Mouse (Mus musculus): Measurements from ENCODE around the gene Phf21a.

DNA sequence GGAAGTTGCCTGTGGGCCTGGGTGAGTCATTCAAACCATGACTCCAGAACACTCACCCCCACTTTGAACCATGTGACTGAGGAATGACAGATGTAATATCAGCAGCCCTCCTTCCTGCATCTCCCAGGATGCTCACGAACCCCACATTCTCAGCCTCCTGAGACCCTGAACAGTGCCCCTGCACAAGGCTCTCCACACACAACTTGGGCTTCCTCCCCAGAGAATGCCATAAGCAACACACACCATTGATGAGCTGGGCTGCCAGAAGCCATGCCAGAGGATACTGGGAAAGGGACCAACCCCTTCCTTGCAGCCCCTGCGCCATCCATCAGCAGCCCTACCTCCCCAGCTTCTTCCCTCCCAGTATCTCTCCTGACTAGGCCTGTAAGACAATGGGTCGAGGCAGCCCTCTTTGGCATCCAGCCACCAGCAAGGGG lies 295.2 kb downstream of the Phf21a start:
- no peak for TF ChIP-seq POLR2A (IDR thresholded peaks at IDR 0.05; ENCODE audit: low read depth, low read length)
- TF ChIP-seq CTCF (IDR thresholded peaks at IDR 0.05; ENCODE audit: extremely low read depth, insufficient read length, insufficient replicate concordance, low read depth, low read length), result no peak

Data from small intestine, adult 2 months (tissue).